Mouse (Mus musculus) bone marrow, adult 2 months (tissue): Measurements from ENCODE around the gene Jarid2.

Experiments used
- CTCF ChIP-seq: fragments of 200-500 bp; IDR thresholded peaks from 2 replicates; pipeline ENCODE4 v1.5.1; 2011; ENCODE audit warnings: low read length, control low read depth; ENCODE audit not compliant: control insufficient read depth, insufficient read depth
- POLR2A ChIP-seq: fragments of 200-500 bp; IDR thresholded peaks from 2 replicates; pipeline ENCODE4 v1.6.1; 2011; ENCODE audit warnings: low read depth, mild to moderate bottlenecking, control low read depth, low read length, borderline replicate concordance; ENCODE audit not compliant: control insufficient read depth

DNA sequence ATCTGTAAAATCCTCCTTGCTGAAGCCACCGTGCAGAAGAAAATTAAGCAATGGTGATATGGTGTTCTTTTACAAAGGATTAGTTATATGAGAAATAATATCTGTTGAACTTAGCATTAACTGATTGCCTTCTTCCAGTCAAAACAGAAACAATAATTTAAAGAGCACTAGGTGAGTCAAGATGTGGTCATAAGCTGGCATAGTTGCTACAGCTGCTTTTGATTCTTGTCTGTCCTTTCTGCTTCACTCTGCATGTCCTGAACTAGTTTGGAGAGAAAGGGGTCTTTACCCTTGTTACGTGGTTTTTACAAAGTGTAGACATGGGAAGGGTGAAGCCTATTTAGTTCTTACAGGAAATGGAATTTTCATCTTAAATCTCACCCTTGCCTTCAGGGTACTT, 51.9 kb downstream of the Jarid2 start:
- TF ChIP-seq CTCF: no peak
- TF ChIP-seq POLR2A: no peak
